Mouse (Mus musculus): ENCODE measurements around the gene Dapp1.

- TF ChIP-seq CTCF (IDR thresholded peaks at IDR 0.05; ENCODE audit: extremely low read depth, insufficient read length, insufficient replicate concordance, low read depth, low read length) (no peak), POLR2A (IDR thresholded peaks at IDR 0.05; ENCODE audit: low read depth, low read length) (no peak)
Observed at GRCm38 (mm10) chr3:137919398-137919797, 61.9 kb downstream of the Dapp1 start.
